Mouse (Mus musculus) liver, embryonic 11.5 days (tissue): ENCODE measurements around the gene 1700025C18Rik. TPM values are rescaled to one million over a fixed set of nuclear protein-coding genes. Genes with fewer than 3 reads are reported as not detected.

ENCODE experiments used
- ATAC-seq: fragments of 200-750 bp; cut with Nextera tagmentation; replicated peaks from 2 replicates; pipeline ENCODE4 v1.8.0; 2017; ENCODE audit warnings: moderate number of reproducible peaks, mild to moderate bottlenecking, moderate TSS enrichment, moderate library complexity; ENCODE audit not compliant: low FRiP score
- DNase-seq: peaks from one replicate; pipeline ENCODE4 v3.0.0-alpha.2; 2017; ENCODE audit warnings: low spot score
- H3K27ac ChIP-seq: fragments of 300-500 bp; sonication (generic); 2 replicates; pipeline ENCODE4 v1.5.1; 2014; ENCODE audit warnings: mild to moderate bottlenecking, low read depth, low read length, control low read depth
- H3K27me3 ChIP-seq: fragments of 300-500 bp; sonication (generic); replicated peaks from 2 replicates; pipeline ENCODE4 v1.6.1; 2014; ENCODE audit warnings: low read length, mixed read lengths; ENCODE audit not compliant: control insufficient read depth, insufficient read depth
- H3K36me3 ChIP-seq: fragments of 300-500 bp; sonication (generic); 2 replicates; pipeline ENCODE4 v1.6.1; 2014; ENCODE audit warnings: mild to moderate bottlenecking, low read length, moderate library complexity, mixed read lengths; ENCODE audit not compliant: control insufficient read depth, insufficient read depth
- H3K4me1 ChIP-seq: fragments of 300-500 bp; sonication (generic); replicated peaks from 2 replicates; pipeline ENCODE4 v1.6.1; 2014; ENCODE audit warnings: low read length, mixed read lengths; ENCODE audit not compliant: control insufficient read depth, insufficient read depth
- H3K4me2 ChIP-seq: fragments of 300-500 bp; sonication (generic); 2 replicates; pipeline ENCODE4 v1.6.1; 2014; ENCODE audit warnings: mild to moderate bottlenecking, control low read depth, moderate library complexity
- H3K4me3 ChIP-seq: fragments of 300-500 bp; sonication (generic); 2 replicates; pipeline ENCODE4 v1.5.1; 2014; ENCODE audit warnings: low read depth, low read length, control low read depth
- H3K9ac ChIP-seq: fragments of 300-500 bp; sonication (generic); 2 replicates; pipeline ENCODE4 v1.6.1; 2014; ENCODE audit warnings: low read depth, low read length, control low read depth
- H3K9me3 ChIP-seq: fragments of 300-500 bp; sonication (generic); 2 replicates; pipeline ENCODE4 v1.6.1; 2016; ENCODE audit warnings: low read length, inconsistent platforms, mixed read lengths; ENCODE audit not compliant: control insufficient read depth
- WGBS: fragments of 180-500 bp; shearing (Covaris S2); extraction: QIAGEN DNeasy Blood & Tissue Kit; methylation state at CpG from one replicate; pipeline ENCODE4 v1.1.7; 2014; 5-methylcytosine and 5-hydroxymethylcytosine counted together
- polyA plus RNA-seq: library from polyadenylated mRNA; unstranded; fragments of >200 nt; fragmentation: Nextera tagmentation; extraction: Ambion mirVana; gene quantifications from 2 replicates; pipeline ENCODE4 v1.2.1, GENCODE M21; 2014

Gene 1700025C18Rik
- polyA plus RNA-seq, 1 experiment from 2014 or later, result not detected

DNA sequence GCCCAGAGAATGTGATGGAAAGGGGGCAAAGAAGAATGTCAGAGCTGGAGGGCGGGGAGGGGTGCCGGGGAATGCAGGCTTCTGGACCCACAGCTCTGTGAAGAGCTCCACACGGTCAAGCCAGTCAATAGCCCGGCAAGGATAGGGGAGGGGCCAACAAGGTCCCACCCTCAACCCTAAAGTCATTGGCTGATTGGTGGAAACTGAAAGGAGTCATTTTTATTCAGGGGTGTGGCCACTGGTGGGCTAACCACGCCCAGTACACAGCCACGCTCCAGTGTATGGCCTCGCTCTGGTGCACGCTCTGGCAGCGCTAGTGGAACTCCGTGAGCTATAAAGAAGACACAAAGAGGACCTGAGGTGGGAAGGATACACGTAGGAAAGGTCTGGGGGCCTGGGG is 23.2 kb upstream of the 1700025C18Rik start:
- no peak overlapping the region for H3K27ac ChIP-seq
- H3K4me1 ChIP-seq, result peaks cover 3% of the 10 kb centered on the region; the same call in 1 of the 2 replicates
- no peaks in the 10 kb centered on the region for H3K9me3 ChIP-seq
- no peaks in the 10 kb centered on the region for H3K36me3 ChIP-seq
- WGBS, result 17% methylated on average over 11 of the region's 11 CpGs
- H3K27me3 ChIP-seq, result peaks cover 84% of the 10 kb centered on the region
- H3K4me3 ChIP-seq, result no peak overlapping the region
- DNase-seq (no peak), ATAC-seq (0 out of 2 replicates have a peak, but pooled peaks have one; percentile 45)
- no peak overlapping the region for H3K9ac ChIP-seq
- H3K4me2 ChIP-seq, result no peak overlapping the region

GRCm38 (mm10) chr2:165112149-165112548 is 21.6 kb upstream of the 1700025C18Rik start:
- H3K4me1 ChIP-seq, result peaks cover 3% of the 10 kb centered on the region; the same call in 1 of the 2 replicates
- H3K27ac ChIP-seq, result no peak overlapping the region
- H3K9ac ChIP-seq, result no peak overlapping the region
- H3K4me3 ChIP-seq, result no peak overlapping the region
- peaks cover 91% of the 10 kb centered on the region for H3K27me3 ChIP-seq
- peak; percentile 77 for DNase-seq
- H3K36me3 ChIP-seq, result no peaks in the 10 kb centered on the region
- ATAC-seq, result peak; percentile 64; the same call in 1 of the 2 replicates
- 1% methylated on average over 54 of the region's 54 CpGs for WGBS
- no peak overlapping the region for H3K4me2 ChIP-seq
- no peaks in the 10 kb centered on the region for H3K9me3 ChIP-seq

DNA sequence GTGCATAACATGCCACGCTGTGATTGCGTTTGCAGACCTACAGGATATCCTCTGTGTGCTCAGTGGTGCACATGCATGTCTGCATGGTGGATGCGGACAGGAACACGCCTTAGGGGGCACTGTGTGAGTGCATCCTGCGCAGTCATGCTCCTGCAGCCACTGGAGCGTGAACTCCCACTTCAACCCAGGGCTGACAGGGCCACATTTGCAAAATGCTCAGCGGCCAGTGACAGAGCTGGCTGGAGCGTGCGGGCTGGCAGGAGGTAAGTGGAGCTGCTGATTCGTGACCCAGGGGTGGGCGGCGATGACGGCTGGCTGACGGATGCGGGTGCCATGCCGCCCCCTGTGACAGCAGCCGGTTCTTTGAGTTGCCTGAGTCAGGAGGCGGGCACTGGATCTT is 16.0 kb upstream of the 1700025C18Rik start:
- Histone ChIP-seq H3K9ac (no peak overlapping the region), H3K27me3 (peaks cover 68% of the 10 kb centered on the region), H3K4me1 (no peaks in the 10 kb centered on the region), H3K4me3 (no peak overlapping the region), H3K4me2 (no peak overlapping the region), H3K9me3 (no peaks in the 10 kb centered on the region), H3K36me3 (no peaks in the 10 kb centered on the region), H3K27ac (no peak overlapping the region)
- WGBS, result 31% methylated on average over 18 of the region's 18 CpGs
- ATAC-seq, result no peak
- no peak for DNase-seq

DNA sequence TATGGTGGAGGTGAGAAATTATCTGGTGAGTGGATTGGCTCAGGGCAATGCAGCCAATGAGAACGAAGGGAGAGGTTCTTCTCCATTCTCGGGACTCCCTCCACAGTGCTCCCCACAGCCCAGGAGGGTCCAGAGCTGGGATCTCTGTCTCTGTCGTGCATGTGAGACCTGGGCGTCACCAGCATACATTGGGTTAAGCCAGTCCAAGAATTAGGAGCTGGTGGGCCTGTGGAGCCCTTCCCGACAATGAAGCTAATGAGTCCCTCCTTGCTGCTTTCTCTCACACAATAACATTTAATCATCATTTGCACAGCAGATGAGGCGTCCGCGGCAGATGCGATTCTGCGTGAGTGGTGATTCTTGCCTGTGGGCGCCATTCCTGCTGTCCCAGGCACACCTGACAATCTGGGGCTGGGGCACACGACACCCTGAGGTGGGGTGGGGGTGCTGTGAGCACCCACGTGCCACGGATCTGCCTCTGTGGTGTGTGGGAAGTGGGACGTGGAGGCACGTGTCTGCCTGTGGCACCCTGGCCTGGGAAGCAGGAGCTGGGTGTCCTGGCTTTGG is 15.0 kb upstream of the 1700025C18Rik start:
- H3K36me3 ChIP-seq, result no peaks in the 10 kb centered on the region
- WGBS, result 70% methylated on average over 16 of the region's 16 CpGs
- H3K4me2 ChIP-seq, result no peak overlapping the region
- no peak overlapping the region for H3K9ac ChIP-seq
- H3K27me3 ChIP-seq, result peaks cover 60% of the 10 kb centered on the region
- no peaks in the 10 kb centered on the region for H3K9me3 ChIP-seq
- ATAC-seq (no peak), DNase-seq (no peak)
- no peak overlapping the region for H3K27ac ChIP-seq
- no peaks in the 10 kb centered on the region for H3K4me1 ChIP-seq
- H3K4me3 ChIP-seq, result no peak overlapping the region

DNA sequence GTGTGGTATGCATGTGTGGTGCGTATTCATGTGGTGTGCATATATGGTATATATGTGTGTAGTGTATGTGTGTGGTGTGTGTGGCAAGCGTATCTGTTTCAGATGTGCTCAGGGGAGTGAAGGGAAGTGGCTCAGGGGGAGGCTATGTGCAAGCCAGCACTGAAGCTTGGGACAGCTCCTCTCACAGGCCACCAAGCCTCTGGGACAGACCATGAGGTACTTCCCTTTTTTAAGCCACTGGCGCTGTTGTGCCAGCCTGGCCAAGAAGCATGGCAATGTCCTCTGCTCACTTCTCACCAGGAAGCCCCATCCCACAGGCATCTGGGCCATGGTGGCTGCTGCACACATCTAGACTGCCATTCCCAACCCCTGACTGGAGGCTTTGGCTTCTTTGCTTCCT is 12.4 kb upstream of the 1700025C18Rik start:
- no peak for ATAC-seq
- no peak for DNase-seq
- Histone ChIP-seq H3K9me3 (no peaks in the 10 kb centered on the region), H3K27ac (no peak overlapping the region), H3K4me2 (no peak overlapping the region), H3K27me3 (peaks cover 43% of the 10 kb centered on the region), H3K9ac (no peak overlapping the region), H3K36me3 (no peaks in the 10 kb centered on the region), H3K4me1 (no peaks in the 10 kb centered on the region), H3K4me3 (no peak overlapping the region)
- WGBS, result 69% methylated on average over 3 of the region's 3 CpGs

DNA sequence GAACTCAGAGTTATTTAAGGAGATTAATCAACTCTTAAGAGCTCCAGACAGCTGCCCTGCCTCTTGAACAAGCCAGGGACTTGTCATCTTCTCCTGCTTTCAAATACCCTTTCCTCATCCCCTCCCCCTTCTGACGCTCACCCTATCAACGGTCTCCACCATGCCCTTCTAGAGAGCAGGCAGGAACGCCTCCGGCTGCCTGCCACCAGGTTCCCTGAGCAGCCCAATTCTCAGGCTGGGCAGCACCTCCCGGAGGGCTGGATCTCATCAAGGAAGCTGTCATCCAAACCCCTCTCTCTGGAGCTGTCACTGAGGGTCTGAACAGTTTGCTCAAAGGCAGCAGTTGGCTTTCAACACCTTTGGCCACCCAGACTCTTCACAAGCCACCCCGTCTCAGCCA is 10.2 kb upstream of the 1700025C18Rik start:
- WGBS, result 5% methylated on average over 6 of the region's 6 CpGs
- ATAC-seq, result no peak
- no peak for DNase-seq

DNA sequence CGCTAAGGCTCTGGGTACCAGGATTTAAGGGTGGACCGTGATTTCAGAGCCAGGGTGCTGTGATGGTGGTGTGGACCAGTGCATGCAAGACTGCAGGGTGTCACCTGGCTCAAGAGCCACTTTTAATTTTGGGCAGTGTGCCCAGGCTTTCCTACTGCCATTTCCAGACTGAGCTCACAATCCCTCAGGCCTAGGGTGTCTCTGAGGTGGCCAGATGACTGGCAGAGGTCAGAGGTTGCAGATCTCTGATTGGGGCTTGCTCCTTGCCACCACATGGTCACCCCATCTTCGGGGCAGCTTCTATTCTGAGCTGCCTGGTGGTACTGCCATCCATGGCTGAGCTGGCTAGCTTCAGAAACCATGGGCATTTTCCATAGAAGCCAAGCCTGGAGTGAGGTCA is 8.3 kb upstream of the 1700025C18Rik start:
- Histone ChIP-seq H3K4me1 (no peaks in the 10 kb centered on the region), H3K4me3 (no peak overlapping the region), H3K27ac (no peak overlapping the region), H3K9me3 (no peaks in the 10 kb centered on the region), H3K27me3 (peaks cover 40% of the 10 kb centered on the region), H3K4me2 (no peak overlapping the region), H3K36me3 (no peaks in the 10 kb centered on the region), H3K9ac (no peak overlapping the region)
- DNase-seq (no peak), ATAC-seq (no peak)
- 71% methylated on average over 3 of the region's 3 CpGs for WGBS

More for the DNA sequence above, 10.2 kb upstream of the 1700025C18Rik start:
- Histone ChIP-seq H3K27me3 (peaks cover 46% of the 10 kb centered on the region), H3K4me3 (no peak overlapping the region), H3K4me2 (no peak overlapping the region), H3K36me3 (no peaks in the 10 kb centered on the region), H3K9ac (no peak overlapping the region), H3K9me3 (no peaks in the 10 kb centered on the region), H3K27ac (no peak overlapping the region), H3K4me1 (no peaks in the 10 kb centered on the region)

DNA sequence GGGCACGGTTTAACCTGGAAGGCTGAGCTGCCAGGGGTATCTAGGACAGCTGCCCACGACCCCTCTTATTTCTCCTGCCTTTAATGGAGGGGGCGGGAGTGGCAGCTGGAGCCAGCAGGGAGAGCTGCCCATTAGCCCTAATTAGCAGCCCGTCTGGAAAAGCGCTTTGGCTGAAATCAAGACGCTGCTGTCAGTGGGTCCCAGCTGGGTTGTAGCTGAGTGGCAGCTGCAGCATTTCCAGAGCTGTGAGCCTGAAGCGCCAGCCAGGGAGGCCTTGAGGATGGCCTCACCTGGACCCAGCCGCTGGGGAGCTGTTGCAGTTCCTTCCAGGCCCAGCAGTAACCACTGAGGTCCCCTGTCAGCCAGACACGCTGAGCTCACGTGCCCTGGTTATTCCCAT is 5.8 kb upstream of the 1700025C18Rik start:
- DNase-seq (no peak), ATAC-seq (no peak)
- Histone ChIP-seq H3K4me2 (no peak overlapping the region), H3K9ac (no peak overlapping the region), H3K36me3 (no peaks in the 10 kb centered on the region), H3K27ac (no peak overlapping the region), H3K27me3 (peaks cover 30% of the 10 kb centered on the region), H3K4me3 (no peak overlapping the region), H3K4me1 (no peaks in the 10 kb centered on the region), H3K9me3 (no peaks in the 10 kb centered on the region)
- WGBS, result 24% methylated on average over 10 of the region's 10 CpGs

DNA sequence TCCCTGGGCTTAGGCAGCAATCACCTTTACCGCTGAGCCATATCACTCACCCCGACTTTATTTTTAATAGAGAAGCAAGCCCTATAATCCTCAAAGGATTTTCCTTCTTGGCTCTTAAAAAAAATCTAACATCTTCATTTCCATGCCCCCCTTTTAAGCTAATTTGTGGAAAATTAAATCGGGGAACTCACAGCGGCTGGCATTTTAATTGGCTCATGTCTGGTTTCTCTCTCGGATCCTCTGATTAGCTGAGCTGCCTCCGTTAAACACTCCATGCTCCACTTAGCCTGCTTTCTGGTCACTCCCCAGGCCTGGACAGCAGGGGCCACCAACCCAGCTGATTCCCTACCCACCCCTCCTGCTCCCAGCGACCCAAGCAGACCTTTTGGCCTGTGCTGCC is 1.8 kb upstream of the 1700025C18Rik start:
- Histone ChIP-seq H3K36me3 (no peaks in the 10 kb centered on the region), H3K27me3 (peaks cover 21% of the 10 kb centered on the region)
- 68% methylated on average over 7 of the region's 7 CpGs for WGBS

More for the DNA sequence above, 1.8 kb upstream of the 1700025C18Rik start:
- Histone ChIP-seq H3K9ac (no peak overlapping the region), H3K4me1 (no peaks in the 10 kb centered on the region), H3K4me2 (no peak overlapping the region), H3K9me3 (no peaks in the 10 kb centered on the region), H3K4me3 (no peak overlapping the region), H3K27ac (no peak overlapping the region)
- no peak for ATAC-seq
- no peak for DNase-seq
